Mouse (Mus musculus) testis, adult 2 months (tissue): Measurements from ENCODE around the gene Ssr2. TPM values are rescaled to one million over a fixed set of nuclear protein-coding genes. Genes with fewer than 3 reads are reported as not detected.
A peak's percentile ranks its signal among the peaks of the same experiment; 100 is the strongest.

ENCODE experiments used
- H3K27ac ChIP-seq: fragments of 200-500 bp; 2 replicates; pipeline ENCODE4 v1.5.1; 2012; ENCODE audit warnings: low read depth, low read length; ENCODE audit not compliant: control insufficient read depth, insufficient read depth
- H3K27me3 ChIP-seq: fragments of 200-500 bp; 2 replicates; pipeline ENCODE4 v1.6.1; 2012; ENCODE audit warnings: mild to moderate bottlenecking, low read length, moderate library complexity; ENCODE audit not compliant: control insufficient read depth, insufficient read depth
- H3K36me3 ChIP-seq: fragments of 200-500 bp; 2 replicates; pipeline ENCODE4 v1.6.1; 2012; ENCODE audit warnings: mild to moderate bottlenecking, low read length; ENCODE audit not compliant: control insufficient read depth, insufficient read depth
- H3K4me1 ChIP-seq: fragments of 200-500 bp; 2 replicates; pipeline ENCODE4 v1.6.1; 2012; ENCODE audit warnings: low read length; ENCODE audit not compliant: control insufficient read depth, insufficient read depth
- H3K4me3 ChIP-seq: fragments of 200-500 bp; 2 replicates; pipeline ENCODE4 v1.5.1; 2012; ENCODE audit warnings: low read depth, mild to moderate bottlenecking, low read length, moderate library complexity, mixed read lengths; ENCODE audit not compliant: control insufficient read depth
- CTCF ChIP-seq: fragments of 200-500 bp; IDR thresholded peaks from 2 replicates; pipeline ENCODE4 v1.5.1; 2012; ENCODE audit warnings: low read depth, mild to moderate bottlenecking, inconsistent platforms, low read length, moderate library complexity; ENCODE audit not compliant: control insufficient read depth, insufficient read depth, insufficient replicate concordance
- POLR2A ChIP-seq: fragments of 200-500 bp; IDR thresholded peaks from 2 replicates; pipeline ENCODE4 v1.6.1; 2012; ENCODE audit warnings: low read depth, mild to moderate bottlenecking, inconsistent platforms, low read length, moderate library complexity; ENCODE audit not compliant: control insufficient read depth
- polyA plus RNA-seq: library from polyadenylated mRNA; depleted of rRNA; stranded (reverse); fragments of >200 nt; gene quantifications from 2 replicates; pipeline ENCODE4 v1.2.3, GENCODE M21; 2012; rRNA removed

Gene Ssr2
- polyA plus RNA-seq, 1 experiment: 161 TPM

DNA sequence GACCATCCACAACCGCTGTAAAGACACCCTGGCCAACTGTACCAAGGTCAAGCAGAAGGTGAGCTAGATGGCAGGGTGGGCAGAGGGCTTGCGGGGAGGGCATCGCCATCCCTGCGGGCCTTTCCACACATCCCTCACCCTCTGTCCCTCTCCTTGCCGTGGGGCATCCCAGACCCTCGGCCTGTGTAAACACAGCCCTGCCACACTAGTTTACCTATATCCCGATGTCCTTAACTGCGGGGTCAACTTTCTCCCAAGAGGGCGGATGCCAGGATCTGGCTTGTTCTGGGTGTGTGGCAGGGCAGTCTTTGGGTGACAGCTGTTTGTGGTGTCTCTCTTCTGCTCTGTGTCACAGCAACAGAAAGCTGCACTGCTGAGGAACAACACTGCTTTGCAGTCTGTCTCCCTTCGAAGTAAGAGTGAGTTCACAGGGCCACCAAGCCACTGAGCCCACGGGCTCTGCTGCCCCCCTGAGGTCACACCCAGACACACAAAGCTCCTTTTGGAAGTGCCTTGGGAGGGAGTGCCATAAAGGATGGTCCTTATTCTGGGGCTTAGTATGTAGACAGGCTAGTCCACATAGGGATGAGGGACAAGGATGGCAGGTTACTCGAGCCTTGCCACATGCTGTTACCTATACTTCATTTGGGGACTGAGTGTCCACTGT lies 56.4 kb downstream of the Ssr2 start:
- 0 out of 2 replicates have a peak, but pooled peaks cover 2% of the 10 kb centered on the region for H3K4me1 ChIP-seq
- H3K27ac ChIP-seq: no peak overlapping the region
- no peaks in the 10 kb centered on the region for H3K27me3 ChIP-seq
- no peak overlapping the region for H3K4me3 ChIP-seq
- TF ChIP-seq POLR2A: no peak
- peak; percentile 46; the same call in 1 of the 2 replicates for TF ChIP-seq CTCF
- no peaks in the 10 kb centered on the region for H3K36me3 ChIP-seq

DNA sequence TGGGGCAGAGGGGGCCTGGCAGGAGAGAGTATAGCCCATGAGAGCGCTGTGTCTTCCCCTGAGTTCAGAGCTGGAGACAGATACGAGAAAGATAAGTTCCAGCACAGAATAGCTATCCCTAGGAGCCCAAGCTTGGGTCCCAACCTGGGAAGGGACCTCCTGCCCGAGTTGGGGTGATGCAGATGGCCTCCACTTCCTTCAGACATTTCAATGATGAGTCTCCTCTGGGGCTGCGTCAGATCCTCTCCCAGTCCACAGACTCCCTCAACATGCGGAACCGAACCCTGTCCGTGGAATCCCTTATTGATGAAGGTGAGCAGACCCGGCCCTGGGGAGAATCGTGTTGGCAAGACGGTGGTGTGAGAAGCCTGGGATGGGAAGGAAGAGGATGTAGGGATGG lies 57.4 kb downstream of the Ssr2 start:
- Histone ChIP-seq H3K4me3 (no peak overlapping the region), H3K27ac (no peak overlapping the region), H3K4me1 (0 out of 2 replicates have a peak, but pooled peaks cover 2% of the 10 kb centered on the region), H3K36me3 (no peaks in the 10 kb centered on the region), H3K27me3 (no peaks in the 10 kb centered on the region)
- TF ChIP-seq CTCF: no peak
- no peak for TF ChIP-seq POLR2A

DNA sequence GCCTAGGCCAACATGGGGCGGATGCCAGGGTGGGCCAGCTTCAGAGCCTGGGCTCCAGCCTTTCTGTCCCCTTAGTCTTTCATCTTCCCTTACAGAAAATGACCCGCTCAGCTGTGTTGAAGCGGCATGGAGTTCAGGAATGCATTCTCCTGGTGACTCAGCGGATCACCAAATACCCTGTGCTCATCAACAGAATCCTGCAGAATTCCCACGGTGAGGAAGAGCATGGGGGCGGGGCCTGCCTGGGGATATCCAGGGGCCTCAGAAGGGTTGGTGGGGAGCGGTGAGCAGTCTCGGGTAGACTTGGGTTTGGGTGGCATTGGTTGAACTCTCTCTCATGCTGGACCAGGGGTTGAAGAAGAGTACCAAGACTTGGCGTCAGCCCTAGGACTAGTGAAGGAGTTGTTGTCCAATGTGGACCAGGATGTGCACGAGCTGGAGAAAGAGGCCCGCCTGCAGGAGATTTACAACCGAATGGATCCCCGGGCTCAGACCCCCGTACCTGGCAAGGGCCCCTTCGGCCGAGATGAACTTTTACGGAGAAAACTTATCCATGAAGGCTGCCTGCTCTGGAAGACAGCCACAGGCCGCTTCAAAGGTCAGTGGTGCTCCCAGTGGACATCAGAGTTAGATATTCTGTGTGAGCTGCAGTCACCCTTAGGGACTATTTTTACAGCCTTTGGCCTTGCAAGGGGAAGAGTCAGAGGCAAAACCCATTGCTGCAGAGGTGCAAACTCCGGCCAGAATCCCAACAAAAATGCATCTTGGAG lies 60.0 kb downstream of the Ssr2 start:
- no peaks in the 10 kb centered on the region for H3K4me1 ChIP-seq
- TF ChIP-seq CTCF: no peak
- no peak for TF ChIP-seq POLR2A
- H3K36me3 ChIP-seq: no peaks in the 10 kb centered on the region
- H3K27me3 ChIP-seq: no peaks in the 10 kb centered on the region
- no peak overlapping the region for H3K27ac ChIP-seq
- H3K4me3 ChIP-seq: no peak overlapping the region

GRCm38 (mm10) chr3:88636555-88636986 lies 60.9 kb downstream of the Ssr2 start:
- Histone ChIP-seq H3K27ac (no peak overlapping the region), H3K4me1 (no peaks in the 10 kb centered on the region), H3K27me3 (no peaks in the 10 kb centered on the region), H3K4me3 (no peak overlapping the region), H3K36me3 (no peaks in the 10 kb centered on the region)
- TF ChIP-seq POLR2A (no peak), CTCF (no peak)

DNA sequence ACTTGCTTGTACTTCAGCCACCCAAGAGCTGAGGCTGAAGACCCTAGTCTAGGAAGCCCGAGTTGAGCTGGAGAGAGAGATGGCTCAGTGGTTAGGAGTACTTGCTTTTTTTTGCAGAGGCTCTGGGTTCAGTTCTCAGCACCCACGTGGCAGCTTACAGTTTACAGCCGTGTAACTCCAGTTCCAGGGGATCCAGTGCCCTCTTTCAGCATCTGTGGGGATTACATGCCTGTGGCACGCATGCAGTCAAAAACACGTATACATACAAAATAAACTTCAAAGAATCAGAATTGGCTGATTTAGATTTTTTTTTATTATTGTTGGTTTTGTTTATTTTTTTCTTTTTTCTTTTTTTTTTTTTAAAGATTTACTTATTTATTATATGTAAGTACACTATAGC lies 61.5 kb downstream of the Ssr2 start:
- Histone ChIP-seq H3K36me3 (no peaks in the 10 kb centered on the region), H3K27ac (no peak overlapping the region), H3K4me1 (no peaks in the 10 kb centered on the region), H3K4me3 (no peak overlapping the region), H3K27me3 (no peaks in the 10 kb centered on the region)
- no peak for TF ChIP-seq POLR2A
- TF ChIP-seq CTCF: no peak

Other genes starting within 250 kb of the Ssr2 start
- gene Tmem79, start 239.7 kb upstream of the Ssr2 start, polyA plus RNA-seq: 9.5 TPM in 2 replicates
- gene Smg5, start 239.6 kb upstream of the Ssr2 start, polyA plus RNA-seq: 105 and 112 TPM in 2 replicates
- gene Paqr6, start 211.3 kb upstream of the Ssr2 start, polyA plus RNA-seq: 6.2 and 6.4 TPM in 2 replicates
- 1.7 TPM in 1 of 2 replicates, not detected in the other for gene Bglap3, start 203.1 kb upstream of the Ssr2 start, polyA plus RNA-seq
- 0.31 and 0.42 TPM in 2 replicates for gene Bglap2, start 197.2 kb upstream of the Ssr2 start, polyA plus RNA-seq
- gene Bglap, start 191.4 kb upstream of the Ssr2 start, polyA plus RNA-seq: not detected in 2 replicates
- gene Pmf1, start 165.5 kb upstream of the Ssr2 start, polyA plus RNA-seq: 27.5 and 27.9 TPM in 2 replicates
- 12.2 and 12.7 TPM in 2 replicates for gene Slc25a44, start 150.7 kb upstream of the Ssr2 start, polyA plus RNA-seq
- 58.9 and 66.2 TPM in 2 replicates for gene Sema4a, start 114.7 kb upstream of the Ssr2 start, polyA plus RNA-seq
- 14.4 and 16.7 TPM in 2 replicates for gene Lmna, start 65.9 kb upstream of the Ssr2 start, polyA plus RNA-seq
- 1.4 and 1.5 TPM in 2 replicates for gene Mex3a, start 43.5 kb upstream of the Ssr2 start, polyA plus RNA-seq
- 0.10 and 1.9 TPM in 2 replicates for gene Rab25, start 27.6 kb upstream of the Ssr2 start, polyA plus RNA-seq
- gene Lamtor2, start 22.8 kb upstream of the Ssr2 start, polyA plus RNA-seq: 46.9 and 53.9 TPM in 2 replicates
- gene Ubqln4, start 22.1 kb upstream of the Ssr2 start, polyA plus RNA-seq: 51.4 and 55.3 TPM in 2 replicates
- 512 and 614 TPM in 2 replicates for gene Arhgef2, start 30.1 kb downstream of the Ssr2 start, polyA plus RNA-seq
- gene Rxfp4, start 77.3 kb downstream of the Ssr2 start, polyA plus RNA-seq: not detected in 2 replicates
- gene Khdc4, start 109.9 kb downstream of the Ssr2 start, polyA plus RNA-seq: 23.5 and 28.7 TPM in 2 replicates
- 30.5 and 31.0 TPM in 2 replicates for gene Rit1, start 141.0 kb downstream of the Ssr2 start, polyA plus RNA-seq
- gene Syt11, start 199.3 kb downstream of the Ssr2 start, polyA plus RNA-seq: 41.0 and 41.5 TPM in 2 replicates